Comparison of ENCODE assay signal across 24 mouse cellular contexts in the genomic region with DNA sequence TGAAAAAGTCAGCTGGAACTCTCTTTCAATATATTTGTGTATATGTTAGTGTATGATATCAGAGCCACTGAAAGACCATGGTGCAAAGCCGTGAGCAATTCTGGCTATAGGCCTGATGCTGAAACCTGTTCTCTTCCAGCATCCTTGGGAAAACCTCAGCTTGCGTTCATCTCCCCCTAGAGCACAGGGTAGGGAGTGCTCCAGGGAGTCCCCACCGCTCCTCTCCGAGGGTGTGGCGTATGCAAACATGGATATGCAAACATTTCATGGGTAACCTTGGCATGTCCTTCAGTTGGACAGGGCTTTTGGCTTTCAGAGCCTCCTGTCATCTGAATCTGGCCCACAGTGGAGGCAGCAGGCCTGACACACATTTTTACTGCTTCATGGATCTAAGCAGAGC. TPM values are rescaled to one million over a fixed set of nuclear protein-coding genes. Genes with fewer than 3 reads are reported as not detected.
DNase-seq lines count a peak whose midpoint lies in the region; ATAC-seq and TF ChIP-seq lines count a peak whose summit lies in the region.
"Had no signal": no experiment of that assay in that cellular context is flagged by ENCODE, and none has a peak within 500 bp of the region (broad histone marks: within the 10 kb centered on the region; RNA-seq: fewer than 3 reads in every experiment).

No protein-coding gene starts in this region.

- H3K4me3 ChIP-seq in forebrain, postnatal 0 days (ENCODE audit: low read depth, low read length): no peak overlapping the region
- H3K4me3 ChIP-seq in forebrain, embryonic 12.5 days (replicated peaks): no peak overlapping the region
- no peak overlapping the region for H3K4me3 ChIP-seq in left cerebral cortex, adult 2 months
- no peak overlapping the region for H3K4me3 ChIP-seq in midbrain, postnatal 0 days (ENCODE audit: low read depth, low read length)
- no peak overlapping the region for H3K4me3 ChIP-seq in midbrain, embryonic 16.5 days (ENCODE audit: low read depth, low read length)
- H3K4me3 ChIP-seq: embryonic facial prominence, embryonic 15.5 days; heart, embryonic 15.5 days; hindbrain, embryonic 13.5 days; limb, embryonic 15.5 days; liver, embryonic 15.5 days; midbrain, embryonic 10.5 days had no signal

- no peak for ATAC-seq in forebrain, postnatal 0 days
- no peak for ATAC-seq in forebrain, embryonic 12.5 days (ENCODE audit: low FRiP score)
- ATAC-seq in midbrain, postnatal 0 days (ENCODE audit: low FRiP score): no peak
- ATAC-seq in midbrain, embryonic 16.5 days: no peak
- ATAC-seq: activated CD4-positive, CD25-positive, alpha-beta regulatory T cell, adult 4 months; forebrain, embryonic 16.5 days; Patski had no signal

- peaks cover 16% of the 10 kb centered on the region for H3K4me1 ChIP-seq in forebrain, postnatal 0 days (ENCODE audit: insufficient read depth)
- peaks cover 30% of the 10 kb centered on the region for H3K4me1 ChIP-seq in forebrain, embryonic 12.5 days
- H3K4me1 ChIP-seq in midbrain, postnatal 0 days (ENCODE audit: insufficient read depth, low read length): peaks cover 8% of the 10 kb centered on the region; the same call in 1 of the 2 replicates
- H3K4me1 ChIP-seq in midbrain, embryonic 16.5 days (ENCODE audit: control insufficient read depth, insufficient read depth, low read length): peaks cover 23% of the 10 kb centered on the region
- H3K4me1 ChIP-seq: liver, embryonic 15.5 days had no signal

- TF ChIP-seq CTCF in forebrain, postnatal 0 days (IDR thresholded peaks at IDR 0.05; ENCODE audit: low read depth): peak; percentile 40
- peak; percentile 44 for TF ChIP-seq CTCF in left cerebral cortex, adult 2 months (IDR thresholded peaks at IDR 0.05)
- peak; percentile 26 for TF ChIP-seq CTCF in midbrain, postnatal 0 days (IDR thresholded peaks at IDR 0.05)

- no peaks in the 10 kb centered on the region for H3K27me3 ChIP-seq in forebrain, postnatal 0 days (ENCODE audit: insufficient read depth, low read length)
- H3K27me3 ChIP-seq in forebrain, embryonic 12.5 days: no peaks in the 10 kb centered on the region
- no peaks in the 10 kb centered on the region for H3K27me3 ChIP-seq in midbrain, postnatal 0 days (ENCODE audit: insufficient read depth, low read length)
- H3K27me3 ChIP-seq in midbrain, embryonic 16.5 days (ENCODE audit: control insufficient read depth, insufficient read depth, low read depth, low read length): no peaks in the 10 kb centered on the region
- H3K27me3 ChIP-seq: embryonic facial prominence, embryonic 15.5 days; hindbrain, embryonic 13.5 days; liver, embryonic 15.5 days; Patski had no signal

- no peak overlapping the region for H3K27ac ChIP-seq in forebrain, postnatal 0 days (ENCODE audit: low read depth, low read length)
- H3K27ac ChIP-seq in forebrain, embryonic 12.5 days: no peak overlapping the region
- H3K27ac ChIP-seq in left cerebral cortex, adult 2 months: peak overlapping the region; percentile 80
- no peak overlapping the region for H3K27ac ChIP-seq in midbrain, postnatal 0 days (ENCODE audit: low read depth, low read length)
- H3K27ac ChIP-seq in midbrain, embryonic 16.5 days (ENCODE audit: low read length): no peak overlapping the region
- H3K27ac ChIP-seq: embryonic facial prominence, embryonic 15.5 days; heart, embryonic 15.5 days; hindbrain, embryonic 13.5 days; limb, embryonic 15.5 days; liver, embryonic 15.5 days; midbrain, embryonic 10.5 days had no signal

- no peaks in the 10 kb centered on the region for H3K9me3 ChIP-seq in forebrain, postnatal 0 days (ENCODE audit: low read length)
- H3K9me3 ChIP-seq in forebrain, embryonic 12.5 days: no peaks in the 10 kb centered on the region
- no peaks in the 10 kb centered on the region for H3K9me3 ChIP-seq in midbrain, postnatal 0 days (ENCODE audit: low read length)
- H3K9me3 ChIP-seq in midbrain, embryonic 16.5 days (replicated peaks; ENCODE audit: control insufficient read depth, low read length, poor library complexity, severe bottlenecking): no peaks in the 10 kb centered on the region
- H3K9me3 ChIP-seq: embryonic facial prominence, embryonic 15.5 days; heart, embryonic 15.5 days; hindbrain, embryonic 13.5 days; limb, embryonic 15.5 days; liver, embryonic 15.5 days; midbrain, embryonic 10.5 days had no signal

- H3K4me2 ChIP-seq in forebrain, postnatal 0 days (ENCODE audit: low read depth): no peak overlapping the region
- no peak overlapping the region for H3K4me2 ChIP-seq in forebrain, embryonic 12.5 days
- H3K4me2 ChIP-seq in midbrain, postnatal 0 days (ENCODE audit: low read depth, low read length, poor library complexity, severe bottlenecking): no peak overlapping the region
- H3K4me2 ChIP-seq in midbrain, embryonic 16.5 days (ENCODE audit: low read length): no peak overlapping the region
- H3K4me2 ChIP-seq: embryonic facial prominence, embryonic 15.5 days; heart, embryonic 15.5 days; hindbrain, embryonic 13.5 days; limb, embryonic 15.5 days; liver, embryonic 15.5 days had no signal

- no peak for DNase-seq in forebrain, postnatal 0 days
- no peak for DNase-seq in left cerebral cortex, adult 2 months (ENCODE audit: extremely low spot score in 1 of 2, low spot score in 2 of 2)
- no peak for DNase-seq in left cerebral cortex, adult 11 months (ENCODE audit: low spot score)
- DNase-seq in midbrain, postnatal 0 days (ENCODE audit: low spot score): no peak
- DNase-seq in spleen, adult 18-20 months: no peak
- no peak for DNase-seq in urinary bladder, postnatal 36 days (ENCODE audit: low spot score in 2 of 2)
- DNase-seq: adrenal gland, postnatal 10 days; cerebellum, adult 9-10 months; heart, postnatal 36 days; kidney, postnatal 36 days; layer of hippocampus, adult 9-11 months; left cerebral cortex, postnatal 4 days; thymus, postnatal 14 days had no signal

- no peak overlapping the region for H3K9ac ChIP-seq in forebrain, postnatal 0 days
- H3K9ac ChIP-seq in forebrain, embryonic 12.5 days: no peak overlapping the region
- H3K9ac ChIP-seq in midbrain, postnatal 0 days (replicated peaks; ENCODE audit: low read length, poor library complexity, severe bottlenecking): no peak overlapping the region
- no peak overlapping the region for H3K9ac ChIP-seq in midbrain, embryonic 16.5 days (ENCODE audit: low read depth, low read length)
- H3K9ac ChIP-seq: embryonic facial prominence, embryonic 15.5 days; heart, embryonic 15.5 days; hindbrain, embryonic 13.5 days; limb, embryonic 15.5 days; liver, embryonic 15.5 days had no signal

- WGBS in forebrain, postnatal 0 days: 76% methylated on average over 5 of the region's 5 CpGs
- 86% methylated on average over 5 of the region's 5 CpGs for WGBS in forebrain, embryonic 12.5 days
- 81% methylated on average over 5 of the region's 5 CpGs for WGBS in midbrain, postnatal 0 days
- WGBS in midbrain, embryonic 16.5 days: 84% methylated on average over 5 of the region's 5 CpGs

- intact Hi-C loops in left cerebral cortex, adult 2 months (cut with DNase I): loop anchor here (1.0 to 5.0 kb wide), 2 partner anchors 97 to 175 kb away; no protein-coding TSS in a partner anchor

- peaks cover 29% of the 10 kb centered on the region for H3K36me3 ChIP-seq in forebrain, postnatal 0 days (ENCODE audit: insufficient read depth)
- 0 out of 2 replicates have a peak, but pooled peaks cover 15% of the 10 kb centered on the region for H3K36me3 ChIP-seq in forebrain, embryonic 12.5 days (replicated peaks)
- H3K36me3 ChIP-seq in midbrain, postnatal 0 days (ENCODE audit: insufficient read depth, low read length): peaks cover 14% of the 10 kb centered on the region
- H3K36me3 ChIP-seq in midbrain, embryonic 16.5 days (ENCODE audit: control insufficient read depth, insufficient read depth, low read length): peaks cover 15% of the 10 kb centered on the region
- H3K36me3 ChIP-seq: embryonic facial prominence, embryonic 15.5 days; heart, embryonic 15.5 days; limb, embryonic 15.5 days; liver, embryonic 15.5 days had no signal

RNA-seq across cellular contexts. Expression of gene Cttn, which starts 56.2 kb away (rescaled TPM):
- 109 and 132 TPM in 2 replicates for total RNA-seq in forebrain, postnatal 0 days (2014; rRNA removed)
- 143 and 164 TPM in 2 replicates for polyA plus RNA-seq in forebrain, postnatal 0 days (2015; fragmentation: Nextera tagmentation; extraction: Ambion mirVana)
- polyA plus RNA-seq in forebrain, embryonic 12.5 days (2016; fragmentation: Nextera tagmentation; extraction: Ambion mirVana): 187 and 192 TPM in 2 replicates
- 100 to 1,000 TPM; 103 to 107 TPM for total RNA-seq in left cerebral cortex, adult 2 months (2021)
- 131 and 150 TPM in 2 replicates for total RNA-seq in midbrain, postnatal 0 days (2014; rRNA removed)
- 162 and 165 TPM in 2 replicates for polyA plus RNA-seq in midbrain, postnatal 0 days (2015; fragmentation: Nextera tagmentation; extraction: Ambion mirVana)
- polyA plus RNA-seq in midbrain, embryonic 16.5 days (2015; fragmentation: Nextera tagmentation; extraction: Ambion mirVana): 190 and 195 TPM in 2 replicates
